Mouse (Mus musculus) limb, embryonic 10.5 days (tissue): ENCODE measurements around the gene Pex16. TPM values are rescaled to one million over a fixed set of nuclear protein-coding genes. Genes with fewer than 3 reads are reported as not detected.

Experiments
- DNase-seq: peaks from one replicate; pipeline ENCODE4 v3.0.0-alpha.2; 2017; ENCODE audit warnings: low spot score
- H3K27ac ChIP-seq: fragments of 300-500 bp; sonication (generic); 2 replicates; pipeline ENCODE4 v1.5.1; 2016; ENCODE audit warnings: mild to moderate bottlenecking
- H3K27me3 ChIP-seq: fragments of 300-500 bp; sonication (generic); 2 replicates; pipeline ENCODE4 v1.6.1; 2016; ENCODE audit warnings: low read depth, mild to moderate bottlenecking; ENCODE audit not compliant: poor library complexity, severe bottlenecking
- H3K36me3 ChIP-seq: fragments of 300-500 bp; sonication (generic); 2 replicates; pipeline ENCODE4 v1.6.1; 2016; ENCODE audit warnings: mild to moderate bottlenecking, moderate library complexity
- H3K4me1 ChIP-seq: fragments of 300-500 bp; sonication (generic); 2 replicates; pipeline ENCODE4 v1.6.1; 2016
- H3K4me3 ChIP-seq: fragments of 300-500 bp; sonication (generic); 2 replicates; pipeline ENCODE4 v1.5.1; 2016; ENCODE audit warnings: mild to moderate bottlenecking, moderate library complexity
- H3K9me3 ChIP-seq: fragments of 300-500 bp; sonication (generic); replicated peaks from 2 replicates; pipeline ENCODE4 v1.6.1; 2016; ENCODE audit warnings: mild to moderate bottlenecking
- WGBS: fragments of 180-500 bp; shearing (Covaris S2); methylation state at CpG from one replicate; pipeline ENCODE4 v1.1.7; 2016; 5-methylcytosine and 5-hydroxymethylcytosine counted together
- polyA plus RNA-seq: library from polyadenylated mRNA; unstranded; fragments of >200 nt; fragmentation: Nextera tagmentation; extraction: Ambion mirVana; gene quantifications from 2 replicates; pipeline ENCODE4 v1.2.1, GENCODE M21; 2016

Pex16 gene
- polyA plus RNA-seq, result 19.6 and 20.6 TPM in 2 replicates

DNA sequence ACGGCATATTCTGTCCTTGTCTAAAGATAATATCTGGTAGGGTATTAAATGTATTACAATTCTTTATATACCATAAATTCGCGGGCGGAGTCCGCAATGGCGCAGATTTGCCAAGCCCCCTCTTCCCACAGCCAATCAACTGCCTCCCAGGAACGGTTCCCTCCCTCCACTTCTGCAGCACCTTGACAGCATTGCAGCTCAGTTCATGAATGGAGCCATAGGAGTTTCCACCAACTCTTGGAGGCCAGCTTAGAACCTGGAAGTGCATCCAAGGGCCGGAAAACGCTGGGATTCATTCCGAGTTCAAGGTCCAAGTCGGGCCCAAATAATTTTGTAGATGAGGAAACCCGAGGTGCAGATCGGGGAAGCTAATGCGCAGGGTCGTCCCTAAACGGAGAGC lies at the start of gene Pex16, which contains the start of gene Large2:
Gene Pex16 (plus strand): TSS at position 163 of the 400 bp plus-strand sequence.
Gene Large2 (minus strand): TSS at position 356 of the 400 bp plus-strand sequence.
- peak within 1 kb of the TSS; percentile 79 for H3K4me3 ChIP-seq
- H3K36me3 ChIP-seq, result peaks cover 17% of the 10 kb centered on the region
- 4% methylated on average over 16 of the region's 16 CpGs for WGBS
- H3K4me1 ChIP-seq, result peaks cover 62% of the 10 kb centered on the region
- peaks cover 44% of the 10 kb centered on the region for H3K27me3 ChIP-seq
- DNase-seq, result peak; percentile 57
- peak within 1 kb of the TSS; percentile 84 for H3K27ac ChIP-seq
- H3K9me3 ChIP-seq, result no peaks in the 10 kb centered on the region

GRCm38 (mm10) chr2:92325676-92326075 lies 48.8 kb upstream of the Pex16 start:
- DNase-seq, result no peak
- peaks cover 87% of the 10 kb centered on the region for H3K36me3 ChIP-seq
- no peak overlapping the region for H3K27ac ChIP-seq
- H3K9me3 ChIP-seq, result no peaks in the 10 kb centered on the region
- H3K4me1 ChIP-seq, result no peaks in the 10 kb centered on the region
- 92% methylated on average over 7 of the region's 7 CpGs for whole genome bisulfite sequencing
- H3K4me3 ChIP-seq, result no peak overlapping the region
- no peaks in the 10 kb centered on the region for H3K27me3 ChIP-seq

GRCm38 (mm10) chr2:92326221-92326620 lies 48.3 kb upstream of the Pex16 start:
- no peaks in the 10 kb centered on the region for H3K4me1 ChIP-seq
- no peak for DNase-seq
- peaks cover 88% of the 10 kb centered on the region for H3K36me3 ChIP-seq
- H3K27me3 ChIP-seq, result no peaks in the 10 kb centered on the region
- 66% methylated on average over 1 of the region's 1 CpGs for WGBS
- H3K27ac ChIP-seq, result no peak overlapping the region
- no peaks in the 10 kb centered on the region for H3K9me3 ChIP-seq
- no peak overlapping the region for H3K4me3 ChIP-seq

DNA sequence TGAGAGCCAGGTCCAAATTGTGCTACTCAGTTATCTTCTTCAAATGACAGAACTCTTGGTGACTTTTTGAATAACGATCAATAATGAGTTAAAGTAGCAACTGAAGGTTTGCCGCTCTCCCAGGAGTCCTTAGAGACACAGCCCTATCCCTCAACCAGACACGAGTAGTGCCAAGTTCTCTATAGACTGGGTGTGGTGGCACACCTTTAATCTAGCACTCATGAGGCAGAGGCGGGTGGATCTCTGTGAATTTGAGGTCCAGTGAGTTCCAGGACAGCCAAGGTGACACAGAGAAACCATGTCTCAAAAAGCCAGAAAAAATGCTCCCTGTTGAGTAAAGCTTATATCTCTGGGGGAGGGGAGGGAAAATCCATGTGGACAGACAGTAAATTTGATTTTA lies 46.9 kb upstream of the Pex16 start:
- H3K27me3 ChIP-seq, result no peaks in the 10 kb centered on the region
- WGBS, result 92% methylated on average over 4 of the region's 4 CpGs
- H3K36me3 ChIP-seq, result peaks cover 87% of the 10 kb centered on the region
- H3K4me1 ChIP-seq, result no peaks in the 10 kb centered on the region
- no peak for DNase-seq
- H3K9me3 ChIP-seq, result no peaks in the 10 kb centered on the region
- H3K4me3 ChIP-seq, result no peak overlapping the region
- H3K27ac ChIP-seq, result no peak overlapping the region

GRCm38 (mm10) chr2:92328206-92328605 lies 46.3 kb upstream of the Pex16 start:
- no peaks in the 10 kb centered on the region for H3K9me3 ChIP-seq
- H3K27me3 ChIP-seq, result no peaks in the 10 kb centered on the region
- no peak overlapping the region for H3K27ac ChIP-seq
- H3K4me1 ChIP-seq, result no peaks in the 10 kb centered on the region
- no peak overlapping the region for H3K4me3 ChIP-seq
- 93% methylated on average over 8 of the region's 8 CpGs for WGBS
- DNase-seq, result no peak
- H3K36me3 ChIP-seq, result peaks cover 87% of the 10 kb centered on the region

DNA sequence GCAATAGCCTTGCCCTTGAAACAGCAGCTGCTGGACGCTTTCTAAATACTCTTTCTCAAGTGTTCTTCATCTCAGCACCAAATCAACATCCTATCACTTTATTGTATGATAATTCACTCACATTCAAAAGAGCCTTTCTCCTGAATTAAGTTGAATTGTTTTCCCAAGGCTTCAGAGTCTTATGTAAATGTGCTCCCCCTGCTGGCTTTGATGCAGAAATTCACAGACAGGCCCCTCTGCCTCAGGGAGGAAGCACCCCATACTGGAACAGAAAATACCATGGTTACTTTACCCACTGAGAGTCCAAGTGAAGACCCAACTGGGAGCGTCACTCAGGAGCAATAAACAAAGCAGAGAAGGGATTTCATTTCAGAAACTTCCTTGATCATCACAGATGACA lies 43.6 kb upstream of the Pex16 start:
- no peak overlapping the region for H3K27ac ChIP-seq

DNA sequence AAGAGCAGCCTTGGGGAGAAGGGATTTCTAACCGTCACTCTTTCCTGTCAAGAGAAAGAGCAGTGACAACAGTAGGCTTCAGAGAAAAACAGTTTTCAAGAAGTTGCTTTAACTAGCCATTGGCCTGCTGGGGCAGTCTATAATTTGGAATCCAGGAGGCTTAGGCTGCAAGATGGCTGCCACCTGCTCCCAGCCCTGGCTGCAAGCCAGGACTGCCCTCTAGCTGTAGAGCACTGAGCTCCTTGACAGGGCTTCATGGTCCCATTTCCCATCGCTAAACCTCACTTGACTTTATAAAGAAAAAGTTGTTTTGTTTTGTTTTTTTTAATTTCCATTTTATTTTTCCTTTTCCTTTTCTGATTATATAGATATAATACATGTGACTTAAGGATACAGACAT lies 43.1 kb upstream of the Pex16 start:
- H3K27ac ChIP-seq, result no peak overlapping the region
- no peaks in the 10 kb centered on the region for H3K27me3 ChIP-seq
- WGBS, result 89% methylated on average over 2 of the region's 2 CpGs
- no peaks in the 10 kb centered on the region for H3K9me3 ChIP-seq
- no peaks in the 10 kb centered on the region for H3K4me1 ChIP-seq
- peaks cover 91% of the 10 kb centered on the region for H3K36me3 ChIP-seq
- no peak for DNase-seq
- no peak overlapping the region for H3K4me3 ChIP-seq

More for the DNA sequence above, 43.6 kb upstream of the Pex16 start:
- Histone ChIP-seq H3K4me1 (no peaks in the 10 kb centered on the region), H3K27me3 (no peaks in the 10 kb centered on the region), H3K4me3 (no peak overlapping the region), H3K36me3 (peaks cover 93% of the 10 kb centered on the region), H3K9me3 (no peaks in the 10 kb centered on the region)
- WGBS, result 66% methylated on average over 2 of the region's 2 CpGs
- DNase-seq, result no peak

GRCm38 (mm10) chr2:92331871-92332270 lies 42.6 kb upstream of the Pex16 start:
- Histone ChIP-seq H3K27ac (no peak overlapping the region), H3K4me3 (no peak overlapping the region), H3K36me3 (peaks cover 90% of the 10 kb centered on the region), H3K27me3 (no peaks in the 10 kb centered on the region), H3K4me1 (no peaks in the 10 kb centered on the region), H3K9me3 (no peaks in the 10 kb centered on the region)
- WGBS, result 92% methylated on average over 2 of the region's 2 CpGs
- DNase-seq, result no peak

- H3K9me3 ChIP-seq, result no peaks in the 10 kb centered on the region
- no peak overlapping the region for H3K27ac ChIP-seq
- H3K4me1 ChIP-seq, result no peaks in the 10 kb centered on the region
- DNase-seq, result no peak
- peaks cover 72% of the 10 kb centered on the region for H3K36me3 ChIP-seq
- no peaks in the 10 kb centered on the region for H3K27me3 ChIP-seq
- no peak overlapping the region for H3K4me3 ChIP-seq
Observed at GRCm38 (mm10) chr2:92342418-92342817, 32.1 kb upstream of the Pex16 start.

DNA sequence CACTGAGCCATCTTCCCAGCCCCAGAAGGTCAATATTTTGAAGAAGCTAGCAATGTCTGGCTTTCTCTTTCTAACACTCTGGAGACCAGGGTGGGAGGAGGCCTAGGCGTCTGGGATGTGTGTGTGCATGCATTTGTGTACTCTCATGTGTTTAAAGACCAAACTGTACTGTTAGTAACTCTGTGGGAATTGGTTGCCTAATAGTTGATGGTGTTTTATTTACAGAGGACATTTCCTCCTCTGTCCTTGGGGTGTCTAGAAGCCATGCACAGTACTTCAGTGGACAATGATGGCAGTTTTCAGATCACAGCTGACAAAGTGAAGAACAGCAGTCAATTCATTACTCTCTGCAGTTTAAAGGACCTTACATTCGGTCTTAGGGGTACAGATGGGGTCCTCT lies 27.3 kb upstream of the Pex16 start:
- no peak overlapping the region for H3K4me3 ChIP-seq
- H3K4me1 ChIP-seq, result peaks cover 38% of the 10 kb centered on the region
- H3K36me3 ChIP-seq, result peaks cover 79% of the 10 kb centered on the region
- 95% methylated on average over 2 of the region's 2 CpGs for WGBS
- H3K27ac ChIP-seq, result no peak overlapping the region
- H3K9me3 ChIP-seq, result no peaks in the 10 kb centered on the region
- no peaks in the 10 kb centered on the region for H3K27me3 ChIP-seq
- no peak for DNase-seq

DNA sequence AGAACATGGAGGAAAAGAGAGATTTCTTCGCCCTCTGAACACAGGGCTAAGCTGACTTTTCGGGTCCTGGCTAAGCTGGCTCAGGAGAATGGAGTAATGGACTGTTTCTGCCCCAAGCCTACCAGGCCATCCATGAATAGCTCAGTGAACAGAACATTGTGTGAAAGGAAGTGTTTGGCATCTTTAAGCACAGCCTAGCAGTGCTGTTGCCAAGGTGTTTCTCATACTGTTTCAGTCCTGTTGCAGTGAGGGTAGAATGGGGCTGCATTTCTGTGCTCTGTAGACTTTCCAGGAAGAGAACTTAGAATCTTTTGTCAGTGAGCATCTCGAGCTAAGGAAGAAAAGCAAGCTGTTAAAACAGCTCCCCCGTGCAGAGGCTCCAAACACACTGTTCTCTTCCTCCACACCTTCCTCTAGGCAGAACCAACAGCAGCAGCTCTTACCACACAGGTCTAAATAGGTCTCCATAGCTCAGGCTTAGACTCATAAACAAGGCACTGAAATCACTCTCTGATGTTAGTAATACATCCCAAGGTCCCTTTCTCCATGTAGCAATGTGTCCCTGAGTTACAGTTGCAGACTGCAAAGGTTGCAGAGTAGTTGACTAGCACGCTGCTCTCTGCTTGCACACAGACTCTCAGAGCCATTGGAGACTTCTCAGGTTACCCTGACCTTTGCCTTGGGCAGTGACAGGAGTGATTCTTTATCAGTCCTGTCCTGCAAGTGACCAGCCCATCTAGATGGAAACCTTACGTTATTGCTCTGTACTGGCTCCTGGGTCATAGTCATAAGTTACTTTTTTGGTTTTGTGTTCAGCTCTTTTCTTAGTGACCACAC lies 24.7 kb upstream of the Pex16 start:
- no peak overlapping the region for H3K4me3 ChIP-seq
- H3K27ac ChIP-seq, result peak overlapping the region; percentile 36; the same call in 1 of the 2 replicates
- H3K9me3 ChIP-seq, result no peaks in the 10 kb centered on the region
- H3K27me3 ChIP-seq, result no peaks in the 10 kb centered on the region
- peaks cover 45% of the 10 kb centered on the region for H3K4me1 ChIP-seq
- DNase-seq, result no peak
- H3K36me3 ChIP-seq, result peaks cover 77% of the 10 kb centered on the region
- 44% methylated on average over 6 of the region's 6 CpGs for WGBS

GRCm38 (mm10) chr2:92350686-92351085 lies 23.8 kb upstream of the Pex16 start:
- WGBS, result 36% methylated on average over 5 of the region's 5 CpGs

GRCm38 (mm10) chr2:92353402-92353801 lies 21.1 kb upstream of the Pex16 start:
- Histone ChIP-seq H3K4me1 (peaks cover 44% of the 10 kb centered on the region), H3K36me3 (peaks cover 71% of the 10 kb centered on the region), H3K4me3 (no peak overlapping the region), H3K9me3 (no peaks in the 10 kb centered on the region), H3K27ac (no peak overlapping the region), H3K27me3 (no peaks in the 10 kb centered on the region)
- 67% methylated on average over 5 of the region's 5 CpGs for WGBS
- DNase-seq, result no peak

More at GRCm38 (mm10) chr2:92350686-92351085, 23.8 kb upstream of the Pex16 start:
- Histone ChIP-seq H3K36me3 (peaks cover 72% of the 10 kb centered on the region), H3K4me1 (peaks cover 45% of the 10 kb centered on the region), H3K27ac (0 out of 2 replicates have a peak overlapping the region, but pooled peaks have one; percentile 39), H3K4me3 (no peak overlapping the region), H3K27me3 (no peaks in the 10 kb centered on the region), H3K9me3 (no peaks in the 10 kb centered on the region)
- DNase-seq, result no peak
